Mouse (Mus musculus) stomach, embryonic 14.5 days (tissue): ENCODE measurements around the gene Bod1l. TPM values are rescaled to one million over a fixed set of nuclear protein-coding genes. Genes with fewer than 3 reads are reported as not detected.
A peak's percentile ranks its signal among the peaks of the same experiment; 100 is the strongest.

ENCODE experiments used
- ATAC-seq: fragments of 200-750 bp; cut with Nextera tagmentation; 2 replicates; pipeline ENCODE4 v1.8.0; 2017; ENCODE audit warnings: low read depth, moderate TSS enrichment; ENCODE audit not compliant: insufficient number of reproducible peaks, insufficient read depth, low FRiP score
- H3K27ac ChIP-seq: fragments of 300-500 bp; sonication (generic); 2 replicates; pipeline ENCODE4 v1.5.1; 2014; ENCODE audit warnings: mild to moderate bottlenecking, low read length, moderate library complexity, mixed read lengths
- H3K27me3 ChIP-seq: fragments of 300-500 bp; sonication (generic); 2 replicates; pipeline ENCODE4 v1.6.1; 2014; ENCODE audit warnings: low read length, control low read depth, mixed read lengths; ENCODE audit not compliant: control insufficient read depth, insufficient read depth
- H3K36me3 ChIP-seq: fragments of 300-500 bp; sonication (generic); 2 replicates; pipeline ENCODE4 v1.6.1; 2014; ENCODE audit warnings: mild to moderate bottlenecking, control low read depth, low read length, moderate library complexity, mixed read lengths; ENCODE audit not compliant: control insufficient read depth, insufficient read depth
- H3K4me1 ChIP-seq: fragments of 300-500 bp; sonication (generic); 2 replicates; pipeline ENCODE4 v1.6.1; 2014; ENCODE audit warnings: low read length, control low read depth, mixed read lengths; ENCODE audit not compliant: control insufficient read depth, insufficient read depth
- H3K4me2 ChIP-seq: fragments of 300-500 bp; sonication (generic); replicated peaks from 2 replicates; pipeline ENCODE4 v1.6.1; 2014; ENCODE audit warnings: low read depth, low read length, control low read depth
- H3K4me3 ChIP-seq: fragments of 300-500 bp; sonication (generic); 2 replicates; pipeline ENCODE4 v1.5.1; 2014; ENCODE audit warnings: low read depth, low read length, control low read depth
- H3K9ac ChIP-seq: fragments of 300-500 bp; sonication (generic); replicated peaks from 2 replicates; pipeline ENCODE4 v1.6.1; 2014; ENCODE audit warnings: low read depth, mild to moderate bottlenecking, control low read depth, low read length, moderate library complexity, mixed read lengths
- H3K9me3 ChIP-seq: fragments of 300-500 bp; sonication (generic); 2 replicates; pipeline ENCODE4 v1.6.1; 2016; ENCODE audit warnings: low read depth, low read length, control low read depth; ENCODE audit not compliant: control insufficient read depth
- WGBS: fragments of 180-500 bp; shearing (Covaris S2); extraction: QIAGEN DNeasy Blood & Tissue Kit; methylation state at CpG from one replicate; pipeline ENCODE4 v1.1.7; 2014; 5-methylcytosine and 5-hydroxymethylcytosine counted together
- polyA plus RNA-seq: library from polyadenylated mRNA; unstranded; fragments of >200 nt; fragmentation: Nextera tagmentation; extraction: Ambion mirVana; gene quantifications from 2 replicates; pipeline ENCODE4 v1.2.1, GENCODE M21; 2014

Gene Bod1l
- polyA plus RNA-seq = 26.9 and 28.5 TPM in 2 replicates

- Histone ChIP-seq H3K4me3 (peak within 1 kb of the TSS; percentile 96), H3K36me3 (no peaks in the 10 kb centered on the region), H3K27ac (peak within 1 kb of the TSS; percentile 59; the same call in 1 of the 2 replicates), H3K4me2 (peak within 1 kb of the TSS; percentile 78), H3K9ac (peak within 1 kb of the TSS; percentile 92), H3K4me1 (peaks cover 7% of the 10 kb centered on the region; the same call in 1 of the 2 replicates), H3K9me3 (no peaks in the 10 kb centered on the region), H3K27me3 (no peaks in the 10 kb centered on the region)
- ATAC-seq = peak; percentile 94
- 1% methylated on average over 37 of the region's 38 CpGs for WGBS
These were observed at the start of gene Bod1l for GRCm38 (mm10) chr5:41844147-41844529. Bod1l (minus strand) TSS chr5:41844315.

GRCm38 (mm10) chr5:41893351-41893750, 49.2 kb upstream of the Bod1l start:
- Histone ChIP-seq H3K27ac (no peak overlapping the region), H3K4me1 (no peaks in the 10 kb centered on the region), H3K4me3 (no peak overlapping the region), H3K9me3 (no peaks in the 10 kb centered on the region), H3K27me3 (no peaks in the 10 kb centered on the region), H3K9ac (no peak overlapping the region), H3K36me3 (no peaks in the 10 kb centered on the region), H3K4me2 (no peak overlapping the region)
- ATAC-seq = no peak
- 60% methylated on average over 6 of the region's 6 CpGs for WGBS

GRCm38 (mm10) chr5:41890871-41891270, 46.8 kb upstream of the Bod1l start:
- H3K9me3 ChIP-seq = no peaks in the 10 kb centered on the region
- WGBS = 60% methylated on average over 5 of the region's 5 CpGs
- no peak overlapping the region for H3K9ac ChIP-seq
- no peaks in the 10 kb centered on the region for H3K36me3 ChIP-seq
- no peak overlapping the region for H3K4me2 ChIP-seq
- no peak overlapping the region for H3K27ac ChIP-seq
- ATAC-seq = no peak
- H3K27me3 ChIP-seq = no peaks in the 10 kb centered on the region
- no peak overlapping the region for H3K4me3 ChIP-seq
- no peaks in the 10 kb centered on the region for H3K4me1 ChIP-seq

- Histone ChIP-seq H3K27me3 (no peaks in the 10 kb centered on the region), H3K4me1 (no peaks in the 10 kb centered on the region), H3K4me2 (no peak overlapping the region), H3K9me3 (no peaks in the 10 kb centered on the region), H3K4me3 (no peak overlapping the region), H3K9ac (no peak overlapping the region), H3K36me3 (no peaks in the 10 kb centered on the region), H3K27ac (no peak overlapping the region)
- ATAC-seq = no peak
- WGBS = 89% methylated on average over 8 of the region's 8 CpGs
These were observed 45.2 kb upstream of the Bod1l start for GRCm38 (mm10) chr5:41889245-41889849.

- H3K36me3 ChIP-seq = no peaks in the 10 kb centered on the region
- no peaks in the 10 kb centered on the region for H3K9me3 ChIP-seq
- H3K4me2 ChIP-seq = no peak overlapping the region
- H3K27me3 ChIP-seq = no peaks in the 10 kb centered on the region
- H3K4me3 ChIP-seq = no peak overlapping the region
- H3K27ac ChIP-seq = no peak overlapping the region
- H3K9ac ChIP-seq = no peak overlapping the region
- 53% methylated on average over 3 of the region's 3 CpGs for WGBS
- no peak for ATAC-seq
- no peaks in the 10 kb centered on the region for H3K4me1 ChIP-seq
These were observed 44.7 kb upstream of the Bod1l start for GRCm38 (mm10) chr5:41888834-41889233.

- no peak overlapping the region for H3K27ac ChIP-seq
- H3K36me3 ChIP-seq = no peaks in the 10 kb centered on the region
- no peak overlapping the region for H3K9ac ChIP-seq
- H3K27me3 ChIP-seq = no peaks in the 10 kb centered on the region
- 10% methylated on average over 4 of the region's 4 CpGs for WGBS
- no peak overlapping the region for H3K4me2 ChIP-seq
- ATAC-seq = no peak
- H3K4me1 ChIP-seq = no peaks in the 10 kb centered on the region
- no peaks in the 10 kb centered on the region for H3K9me3 ChIP-seq
- no peak overlapping the region for H3K4me3 ChIP-seq
These were observed 43.6 kb upstream of the Bod1l start for GRCm38 (mm10) chr5:41887738-41888137.

- Histone ChIP-seq H3K4me1 (no peaks in the 10 kb centered on the region), H3K4me3 (no peak overlapping the region), H3K27ac (no peak overlapping the region), H3K36me3 (no peaks in the 10 kb centered on the region), H3K9ac (no peak overlapping the region), H3K9me3 (no peaks in the 10 kb centered on the region), H3K4me2 (no peak overlapping the region), H3K27me3 (no peaks in the 10 kb centered on the region)
- WGBS = 21% methylated on average over 12 of the region's 12 CpGs
- no peak for ATAC-seq
These were observed 40.4 kb upstream of the Bod1l start for GRCm38 (mm10) chr5:41884563-41884962.

GRCm38 (mm10) chr5:41871164-41871563, 27.0 kb upstream of the Bod1l start:
- no peaks in the 10 kb centered on the region for H3K27me3 ChIP-seq
- H3K4me3 ChIP-seq = no peak overlapping the region
- ATAC-seq = no peak
- H3K27ac ChIP-seq = no peak overlapping the region
- H3K9ac ChIP-seq = no peak overlapping the region
- 48% methylated on average over 2 of the region's 2 CpGs for WGBS
- H3K4me2 ChIP-seq = no peak overlapping the region
- H3K36me3 ChIP-seq = no peaks in the 10 kb centered on the region
- no peaks in the 10 kb centered on the region for H3K9me3 ChIP-seq
- H3K4me1 ChIP-seq = no peaks in the 10 kb centered on the region

- Histone ChIP-seq H3K36me3 (no peaks in the 10 kb centered on the region), H3K9ac (no peak overlapping the region), H3K27me3 (no peaks in the 10 kb centered on the region), H3K4me3 (no peak overlapping the region), H3K27ac (no peak overlapping the region), H3K4me2 (no peak overlapping the region), H3K4me1 (no peaks in the 10 kb centered on the region), H3K9me3 (no peaks in the 10 kb centered on the region)
- WGBS = 86% methylated on average over 2 of the region's 2 CpGs
- no peak for ATAC-seq
These were observed 11.7 kb upstream of the Bod1l start for GRCm38 (mm10) chr5:41855781-41856180.
